Mouse (Mus musculus): ENCODE results near the gene Pla2g12b. TPM values are rescaled to one million over a fixed set of nuclear protein-coding genes. Genes with fewer than 3 reads are reported as not detected.

Pla2g12b gene
- polyA plus RNA-seq, 1 experiment = not detected

- no peaks in the 10 kb centered on the region for H3K36me3 ChIP-seq (replicated peaks; ENCODE audit: low read length)
- H3K4me1 ChIP-seq = peaks cover 28% of the 10 kb centered on the region
- H3K4me3 ChIP-seq (replicated peaks) = peak overlapping the region; percentile 23
- no peak for TF ChIP-seq GATA1 (IDR thresholded peaks at IDR 0.05; ENCODE audit: borderline replicate concordance, low read length)
- TF ChIP-seq FLI1 (IDR thresholded peaks at IDR 0.05; ENCODE audit: low read length) = no peak
- H3K9me3 ChIP-seq = no peaks in the 10 kb centered on the region
- peaks cover 17% of the 10 kb centered on the region for H3K27me3 ChIP-seq (replicated peaks)
Measured at GRCm38 (mm10) chr10:59408499-59408898, 5.0 kb downstream of the Pla2g12b start.

DNA sequence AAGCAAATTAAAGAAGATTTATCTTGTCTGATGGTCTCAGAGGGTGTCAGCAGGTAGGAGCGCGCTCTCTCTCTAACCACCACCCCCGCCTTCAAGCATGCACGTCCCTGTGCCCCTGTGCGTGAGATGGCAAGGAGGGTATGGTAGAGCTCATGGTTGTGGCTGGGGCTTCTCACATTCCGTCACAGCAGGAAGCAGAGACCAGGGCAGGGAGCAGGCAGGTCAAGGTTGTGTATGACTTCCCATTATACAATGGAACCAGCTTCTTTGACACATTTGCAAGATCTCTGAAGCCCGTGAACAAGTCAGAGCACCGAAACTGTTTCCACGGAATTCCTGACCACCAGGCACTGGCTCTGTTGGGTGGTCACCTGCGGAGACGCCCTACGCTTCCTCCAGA lies 6.8 kb downstream of the Pla2g12b start:
- TF ChIP-seq FLI1 (IDR thresholded peaks at IDR 0.05; ENCODE audit: low read length) (no peak), GATA1 (IDR thresholded peaks at IDR 0.05; ENCODE audit: borderline replicate concordance, low read length) (no peak)
- Histone ChIP-seq H3K9me3 (0 out of 2 replicates have a peak, but pooled peaks cover 4% of the 10 kb centered on the region), H3K4me1 (peaks cover 43% of the 10 kb centered on the region), H3K27me3 (replicated peaks) (peaks cover 9% of the 10 kb centered on the region), H3K4me3 (replicated peaks) (peak overlapping the region; percentile 28), H3K36me3 (replicated peaks; ENCODE audit: low read length) (peaks cover 2% of the 10 kb centered on the region)

GRCm38 (mm10) chr10:59413711-59414110 lies 10.3 kb downstream of the Pla2g12b start:
- TF ChIP-seq FLI1 (IDR thresholded peaks at IDR 0.05; ENCODE audit: low read length) (no peak), GATA1 (IDR thresholded peaks at IDR 0.05; ENCODE audit: borderline replicate concordance, low read length) (no peak)
- no peak overlapping the region for H3K4me3 ChIP-seq (replicated peaks)
- peaks cover 8% of the 10 kb centered on the region for H3K27me3 ChIP-seq (replicated peaks)
- peaks cover 2% of the 10 kb centered on the region for H3K36me3 ChIP-seq (replicated peaks; ENCODE audit: low read length)
- peaks cover 38% of the 10 kb centered on the region for H3K4me1 ChIP-seq
- H3K9me3 ChIP-seq = 0 out of 2 replicates have a peak, but pooled peaks cover 4% of the 10 kb centered on the region

DNA sequence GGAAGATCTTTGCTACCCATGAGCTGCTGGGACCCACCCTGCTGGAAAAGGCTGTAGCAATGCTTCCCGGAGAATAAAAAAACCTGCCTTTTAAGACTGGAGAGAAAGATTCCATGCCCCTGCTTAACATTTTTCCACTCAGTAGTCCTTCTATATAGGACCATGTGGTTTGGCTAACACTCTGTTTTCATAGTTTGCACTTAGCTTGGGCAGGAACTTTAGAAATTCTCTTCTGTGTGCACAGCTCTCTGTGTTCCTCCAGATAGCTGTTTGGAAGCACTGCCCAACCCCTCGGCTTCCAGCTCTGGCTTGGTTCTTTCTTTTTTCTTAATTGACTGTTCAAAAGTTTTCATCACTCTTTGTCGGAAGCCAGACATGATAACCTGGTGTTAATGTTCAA lies 13.2 kb downstream of the Pla2g12b start:
- Histone ChIP-seq H3K27me3 (replicated peaks) (peaks cover 2% of the 10 kb centered on the region), H3K4me1 (peaks cover 35% of the 10 kb centered on the region), H3K4me3 (replicated peaks) (no peak overlapping the region), H3K36me3 (replicated peaks; ENCODE audit: low read length) (peaks cover 9% of the 10 kb centered on the region), H3K9me3 (0 out of 2 replicates have a peak, but pooled peaks cover 4% of the 10 kb centered on the region)
- TF ChIP-seq GATA1 (IDR thresholded peaks at IDR 0.05; ENCODE audit: borderline replicate concordance, low read length) = no peak
- no peak for TF ChIP-seq FLI1 (IDR thresholded peaks at IDR 0.05; ENCODE audit: low read length)

GRCm38 (mm10) chr10:59419516-59419915 lies 16.1 kb downstream of the Pla2g12b start:
- peaks cover 2% of the 10 kb centered on the region for H3K27me3 ChIP-seq (replicated peaks)
- H3K4me3 ChIP-seq (replicated peaks) = no peak overlapping the region
- H3K9me3 ChIP-seq = no peaks in the 10 kb centered on the region
- no peak for TF ChIP-seq FLI1 (IDR thresholded peaks at IDR 0.05; ENCODE audit: low read length)
- no peak for TF ChIP-seq GATA1 (IDR thresholded peaks at IDR 0.05; ENCODE audit: borderline replicate concordance, low read length)
- peaks cover 34% of the 10 kb centered on the region for H3K4me1 ChIP-seq
- peaks cover 31% of the 10 kb centered on the region for H3K36me3 ChIP-seq (replicated peaks; ENCODE audit: low read length)

GRCm38 (mm10) chr10:59424453-59424852 lies 21.0 kb downstream of the Pla2g12b start:
- TF ChIP-seq FLI1 (IDR thresholded peaks at IDR 0.05; ENCODE audit: low read length) = no peak
- H3K36me3 ChIP-seq (replicated peaks; ENCODE audit: low read length) = peaks cover 60% of the 10 kb centered on the region
- H3K4me1 ChIP-seq = peaks cover 69% of the 10 kb centered on the region
- no peaks in the 10 kb centered on the region for H3K27me3 ChIP-seq (replicated peaks)
- H3K9me3 ChIP-seq = no peaks in the 10 kb centered on the region
- H3K4me3 ChIP-seq (replicated peaks) = no peak overlapping the region

DNA sequence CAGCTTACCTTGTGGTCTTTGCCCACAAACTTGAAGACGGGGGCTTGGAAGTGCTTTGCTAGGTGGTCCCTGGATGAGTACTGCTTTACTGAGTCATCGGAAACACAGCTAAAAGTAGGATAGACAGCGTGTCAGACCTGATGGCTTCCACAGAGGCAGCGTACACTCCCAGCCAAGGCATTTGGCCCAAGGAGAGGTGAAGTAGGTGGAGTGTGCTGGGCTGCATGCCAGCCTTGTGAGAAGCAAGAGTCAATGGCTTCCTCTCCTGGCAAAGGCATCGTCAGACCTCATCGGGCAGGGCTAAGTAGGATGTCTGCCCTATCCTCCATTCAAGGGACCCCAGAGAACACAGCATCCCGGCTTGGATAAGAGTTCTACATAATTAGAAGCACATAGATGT lies 21.9 kb downstream of the Pla2g12b start:
- Histone ChIP-seq H3K4me1 (peaks cover 71% of the 10 kb centered on the region), H3K4me3 (replicated peaks) (peak overlapping the region; percentile 40), H3K36me3 (replicated peaks; ENCODE audit: low read length) (peaks cover 60% of the 10 kb centered on the region), H3K27me3 (replicated peaks) (no peaks in the 10 kb centered on the region), H3K9me3 (no peaks in the 10 kb centered on the region)
- no peak for TF ChIP-seq FLI1 (IDR thresholded peaks at IDR 0.05; ENCODE audit: low read length)

DNA sequence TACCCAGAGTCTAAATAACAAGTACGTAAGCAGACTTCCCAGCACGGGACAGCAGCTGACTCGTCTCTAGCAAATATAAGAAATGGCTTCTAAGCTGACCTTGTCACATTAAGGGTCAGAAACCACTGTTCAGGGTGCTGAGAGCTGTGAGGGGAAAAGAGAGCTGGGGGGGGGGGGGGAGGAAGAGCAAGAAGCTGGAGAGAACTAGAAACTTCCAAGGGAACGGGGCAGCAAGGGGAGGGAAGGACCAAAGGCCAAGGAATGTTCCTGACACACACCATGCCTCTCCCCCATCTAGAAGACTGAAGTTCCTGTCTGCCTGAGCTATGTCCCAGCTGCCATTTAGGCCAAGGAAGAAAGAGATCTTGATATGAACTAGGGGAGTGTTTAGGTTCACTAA lies 22.9 kb downstream of the Pla2g12b start:
- Histone ChIP-seq H3K9me3 (no peaks in the 10 kb centered on the region), H3K4me1 (peaks cover 78% of the 10 kb centered on the region), H3K36me3 (replicated peaks; ENCODE audit: low read length) (peaks cover 55% of the 10 kb centered on the region), H3K27me3 (replicated peaks) (no peaks in the 10 kb centered on the region), H3K4me3 (replicated peaks) (peak overlapping the region; percentile 35)
- TF ChIP-seq GATA1 (IDR thresholded peaks at IDR 0.05; ENCODE audit: borderline replicate concordance, low read length) = no peak
- no peak for TF ChIP-seq FLI1 (IDR thresholded peaks at IDR 0.05; ENCODE audit: low read length)

DNA sequence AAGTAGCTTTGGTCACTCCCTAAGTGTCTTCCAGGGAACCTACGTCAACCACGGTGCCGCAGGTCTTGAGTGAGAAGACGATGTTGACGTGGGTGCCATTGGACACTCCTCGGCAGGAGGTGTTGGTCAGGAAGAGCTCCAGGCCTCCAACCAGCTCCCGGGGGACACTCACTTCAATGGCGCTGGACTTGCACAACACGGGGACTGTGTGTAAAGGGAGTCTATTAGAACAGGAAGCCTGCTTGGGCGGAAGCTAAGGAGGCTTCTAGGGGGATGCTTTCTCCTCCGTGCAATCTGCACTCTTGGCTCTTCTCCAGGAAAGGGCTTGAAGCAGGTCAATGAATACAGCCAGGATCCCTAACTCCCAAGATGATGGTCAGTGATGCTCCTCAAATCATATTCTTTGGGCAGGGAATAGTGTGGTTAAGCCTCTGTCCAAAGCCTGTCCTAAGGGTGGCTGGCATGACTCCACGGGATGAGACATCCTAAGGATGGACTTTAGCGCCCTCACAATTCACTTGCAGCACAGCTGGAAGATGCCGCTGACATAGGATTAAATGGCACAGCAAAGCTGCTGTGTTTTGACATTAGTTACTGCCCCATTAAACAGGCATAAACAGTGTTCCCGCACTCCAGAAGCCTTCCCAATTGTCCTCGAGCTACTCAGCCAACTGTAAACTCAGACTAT lies 26.1 kb downstream of the Pla2g12b start:
- peak overlapping the region; percentile 42 for H3K4me3 ChIP-seq (replicated peaks)
- H3K27me3 ChIP-seq (replicated peaks) = no peaks in the 10 kb centered on the region
- peaks cover 28% of the 10 kb centered on the region for H3K36me3 ChIP-seq (replicated peaks; ENCODE audit: low read length)
- no peaks in the 10 kb centered on the region for H3K9me3 ChIP-seq
- H3K4me1 ChIP-seq = peaks cover 90% of the 10 kb centered on the region
- TF ChIP-seq FLI1 (IDR thresholded peaks at IDR 0.05; ENCODE audit: low read length) (no peak), GATA1 (IDR thresholded peaks at IDR 0.05; ENCODE audit: borderline replicate concordance, low read length) (no peak)

GRCm38 (mm10) chr10:59430701-59431218 lies 27.3 kb downstream of the Pla2g12b start:
- no peaks in the 10 kb centered on the region for H3K9me3 ChIP-seq

More at GRCm38 (mm10) chr10:59430701-59431218, 27.3 kb downstream of the Pla2g12b start:
- TF ChIP-seq FLI1 (IDR thresholded peaks at IDR 0.05; ENCODE audit: low read length) (no peak), GATA1 (IDR thresholded peaks at IDR 0.05; ENCODE audit: borderline replicate concordance, low read length) (peak; percentile 96)
- H3K4me3 ChIP-seq (replicated peaks) = peak overlapping the region; percentile 86
- peaks cover 20% of the 10 kb centered on the region for H3K36me3 ChIP-seq (replicated peaks; ENCODE audit: low read length)
- peaks cover 78% of the 10 kb centered on the region for H3K4me1 ChIP-seq
- H3K27me3 ChIP-seq (replicated peaks) = no peaks in the 10 kb centered on the region

Data from megakaryocyte, embryonic 14.5 days (primary cell).